Mouse (Mus musculus) right cerebral cortex, postnatal 36 days (tissue): ENCODE data around the gene Smyd1.
"Not testable (repeated sequence)": the region's sequence is repeated elsewhere in the genome, so short reads cannot be mapped to it uniquely, and the experiment has no call there.

ENCODE experiments used
- DNase-seq, 2 experiments: peaks; one replicate each; pipeline ENCODE4 v3.0.0; 2022; ENCODE audit warnings: low spot score in 2 of 2, mixed read lengths in 1 of 2

Smyd1 gene

DNA sequence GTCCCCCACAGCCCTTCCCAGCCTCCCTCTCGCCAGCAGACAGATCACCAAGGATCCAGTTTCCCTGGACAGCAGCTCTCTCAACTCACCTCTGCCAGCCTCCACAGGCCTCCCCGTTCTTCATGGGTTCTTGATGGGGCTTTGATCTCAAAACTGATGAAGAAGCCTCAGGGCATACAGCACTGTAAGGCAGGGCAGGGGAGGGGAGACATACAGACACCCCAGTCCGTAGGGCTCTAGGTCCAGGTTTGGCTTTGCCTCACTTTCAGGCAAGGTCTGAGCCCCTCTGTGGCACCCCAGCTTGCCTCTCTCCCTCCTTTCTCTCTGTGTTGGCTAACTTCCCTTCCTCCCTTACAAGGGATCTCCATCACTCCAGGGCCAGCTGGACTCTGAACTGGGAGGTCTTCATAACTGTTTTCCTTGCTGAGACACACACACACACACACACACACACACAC is at the start of gene Smyd1:
Smyd1 (minus strand) TSS at position 408 of the 458 bp plus-strand sequence.
- no peak for DNase-seq

DNA sequence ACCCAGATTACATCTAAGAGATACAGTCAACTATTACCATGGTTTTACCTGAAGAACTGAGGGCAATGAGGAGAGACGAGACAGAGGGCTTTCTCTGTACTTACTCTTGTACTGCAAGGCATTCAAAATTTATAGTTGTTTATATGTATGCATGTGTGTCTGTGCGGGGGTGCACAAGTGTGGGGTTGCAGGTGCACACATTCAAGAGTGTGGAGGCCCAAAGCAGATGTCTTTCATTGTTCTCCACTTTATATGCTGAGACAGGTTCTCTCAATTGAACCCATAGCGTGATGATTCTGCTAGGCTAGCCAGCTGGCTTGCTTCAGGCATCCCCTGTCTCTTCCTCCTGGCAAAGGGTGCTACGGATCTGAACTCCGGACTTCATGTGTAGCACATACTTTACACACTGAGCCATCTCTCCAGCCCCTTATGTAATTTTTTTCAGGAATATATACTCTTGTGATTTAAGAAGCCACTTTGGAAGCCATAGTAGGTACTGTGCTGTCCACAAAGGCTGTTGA is 49.1 kb upstream of the Smyd1 start:
- DNase-seq: no peak

DNA sequence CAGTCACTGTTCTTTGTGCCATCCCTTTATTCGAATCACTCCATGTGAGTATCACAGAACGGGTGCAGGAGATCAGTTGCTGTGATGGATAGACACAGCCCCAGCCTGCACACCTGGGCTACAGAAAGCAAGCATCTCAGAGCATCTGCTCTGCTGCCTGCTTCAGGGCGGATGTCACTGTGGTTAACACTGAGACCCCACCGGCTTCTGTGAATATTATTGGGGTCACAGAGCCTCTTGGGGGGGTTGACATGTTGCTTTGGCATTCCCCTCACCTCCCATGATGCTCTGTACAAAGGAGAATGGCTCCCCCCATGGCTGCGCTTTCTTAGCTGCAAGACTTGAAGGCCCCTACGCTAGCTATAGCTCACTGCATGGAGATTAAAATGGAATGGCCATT is 47.4 kb upstream of the Smyd1 start:
- no peak for DNase-seq

DNA sequence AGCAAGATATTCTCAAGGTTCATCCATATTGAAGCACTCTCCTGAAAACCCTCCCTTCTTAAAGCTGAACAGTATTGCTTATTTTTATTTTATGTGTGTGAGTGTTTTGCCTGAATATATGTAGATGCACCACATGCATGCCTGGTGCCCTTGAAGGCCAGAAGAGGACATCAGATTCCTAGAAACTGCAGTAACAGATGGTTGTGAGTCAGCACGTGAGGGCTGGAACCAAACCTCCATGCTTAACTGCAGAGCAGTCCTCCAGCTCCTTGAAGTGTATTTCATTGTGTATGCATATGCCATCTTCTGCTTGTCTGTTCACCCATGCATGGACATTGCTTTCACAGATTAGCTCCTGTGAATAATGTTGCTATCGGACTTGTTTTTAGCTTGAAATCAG is 42.0 kb upstream of the Smyd1 start:
- DNase-seq: no peak

DNA sequence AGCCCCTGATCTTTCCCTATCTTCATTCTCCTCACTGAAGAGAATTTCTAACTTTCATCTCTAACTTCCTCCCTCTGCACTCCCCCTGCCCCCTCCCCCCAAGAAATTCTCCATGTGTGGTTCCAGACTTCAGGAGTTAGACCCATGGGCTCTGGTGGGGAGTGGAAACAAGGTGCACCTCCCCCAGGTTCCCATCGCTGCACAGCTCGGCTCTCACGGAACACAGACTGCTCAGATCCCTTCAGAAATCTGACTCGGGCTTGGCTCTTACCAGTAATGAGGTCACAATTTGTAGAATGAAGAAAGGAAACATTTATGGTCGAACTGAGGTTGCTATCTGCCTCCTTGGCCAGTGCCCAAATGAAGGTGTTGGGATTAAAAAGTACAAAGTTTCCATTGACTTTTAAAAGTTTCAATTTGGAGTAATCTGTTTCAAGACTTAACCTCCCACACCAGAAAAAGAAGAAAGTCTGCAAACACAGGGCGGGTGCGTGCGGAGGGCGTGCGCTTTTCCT is 39.2 kb upstream of the Smyd1 start:
- DNase-seq: no peak

DNA sequence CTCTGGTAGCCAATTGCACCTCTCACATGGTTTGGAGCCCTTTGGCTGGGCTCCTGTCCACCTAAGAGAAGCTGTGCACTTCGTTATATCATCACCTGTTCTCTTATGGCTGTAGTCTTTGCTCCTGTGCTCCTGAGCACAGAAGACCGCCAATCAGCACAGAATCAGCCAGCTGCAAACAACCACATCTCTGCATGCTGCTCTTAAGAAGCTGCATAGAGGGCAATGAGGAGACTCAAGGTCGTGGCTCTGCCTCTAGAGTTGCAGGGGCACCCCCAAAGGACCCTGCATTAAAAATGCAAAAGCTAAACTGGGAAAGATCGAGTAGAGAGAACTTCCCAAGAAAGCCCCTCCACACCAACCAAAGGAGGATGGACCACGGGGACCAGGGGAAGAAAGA is 38.7 kb upstream of the Smyd1 start:
- no peak for DNase-seq

DNA sequence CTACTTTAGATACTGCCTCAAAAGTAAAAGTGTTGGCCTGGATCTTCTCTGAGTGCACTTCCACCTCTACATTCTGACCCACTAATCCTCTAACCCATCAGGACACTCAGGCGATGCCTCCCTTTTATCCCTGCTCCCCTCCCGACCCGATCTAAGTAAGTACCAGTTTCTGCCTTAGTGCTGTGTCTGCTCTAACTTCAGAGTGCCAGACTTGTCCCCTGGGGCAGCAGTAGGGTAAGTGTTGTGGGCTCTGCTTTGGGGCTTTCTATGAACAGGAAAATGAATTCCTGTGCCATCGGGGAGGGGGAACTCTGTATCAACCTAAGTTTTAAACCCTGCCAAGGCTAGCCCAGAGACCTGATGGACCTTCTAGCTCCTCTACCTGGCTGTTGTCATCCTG is 38.2 kb upstream of the Smyd1 start:
- DNase-seq: no peak

DNA sequence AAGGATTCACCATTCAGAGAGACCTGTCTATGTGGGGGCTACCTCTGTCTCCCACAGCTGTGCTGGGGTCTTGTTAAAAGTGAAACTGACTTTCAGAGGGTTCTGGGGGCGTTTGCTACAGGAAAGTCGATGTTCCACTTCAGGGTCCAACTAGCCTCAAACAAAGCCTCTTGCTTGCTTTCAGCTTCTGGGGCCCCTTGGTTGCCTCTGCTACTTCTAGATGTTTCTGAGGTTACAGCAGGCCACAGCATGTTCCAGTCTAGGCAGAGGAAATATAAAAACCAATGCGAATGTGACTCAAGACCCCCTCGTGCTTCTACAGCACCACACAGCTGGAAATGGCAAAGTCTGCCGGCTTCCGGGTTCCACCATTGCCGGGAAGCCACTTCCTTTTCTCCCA is 35.5 kb upstream of the Smyd1 start:
- no peak for DNase-seq

DNA sequence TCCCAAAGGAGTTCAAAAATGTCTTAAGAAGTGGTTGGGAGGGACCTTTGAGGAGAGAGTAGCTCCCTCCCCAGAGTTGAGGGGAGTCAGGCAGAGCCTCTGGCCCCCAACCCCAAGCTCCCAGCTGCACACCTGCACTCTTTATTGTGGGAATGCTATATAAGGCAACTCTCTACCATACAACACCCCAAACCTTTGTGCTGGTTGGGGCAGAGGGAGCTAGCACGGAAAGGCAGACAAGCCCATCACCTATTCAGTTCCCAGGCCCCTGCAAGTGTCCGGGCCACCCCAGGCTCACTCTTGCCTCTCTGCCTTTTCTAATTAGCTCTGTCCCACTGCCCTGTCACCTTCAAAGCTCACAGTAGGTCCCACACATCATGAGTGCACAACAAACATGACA is 31.7 kb upstream of the Smyd1 start:
- DNase-seq: no peak

DNA sequence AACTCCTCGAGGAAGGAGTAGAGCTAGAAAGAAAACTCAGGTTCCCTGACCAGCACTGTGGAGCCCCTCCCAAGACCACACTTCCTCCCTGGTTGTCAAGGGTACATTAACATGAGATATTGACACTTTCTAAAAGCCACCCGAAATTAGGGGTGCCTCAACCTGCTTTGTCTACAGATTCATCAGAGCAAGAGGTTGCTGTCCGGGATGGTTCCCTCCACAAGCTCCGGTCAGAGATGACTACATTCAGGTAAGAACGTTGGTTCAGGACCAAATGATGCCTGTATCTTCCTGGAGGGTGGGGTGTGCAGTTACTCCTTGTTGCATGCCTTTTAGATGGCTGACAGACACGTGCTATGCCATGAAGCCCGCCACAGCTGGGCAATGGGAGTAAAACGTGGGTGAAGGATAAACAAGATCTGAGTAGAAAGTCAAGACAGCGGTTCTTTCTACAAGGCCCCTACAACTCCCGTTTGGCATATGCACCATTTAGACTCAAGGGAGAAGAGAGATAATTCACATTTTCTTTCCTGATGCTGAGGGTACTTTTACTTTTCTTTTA is 30.9 kb upstream of the Smyd1 start:
- no peak for DNase-seq

DNA sequence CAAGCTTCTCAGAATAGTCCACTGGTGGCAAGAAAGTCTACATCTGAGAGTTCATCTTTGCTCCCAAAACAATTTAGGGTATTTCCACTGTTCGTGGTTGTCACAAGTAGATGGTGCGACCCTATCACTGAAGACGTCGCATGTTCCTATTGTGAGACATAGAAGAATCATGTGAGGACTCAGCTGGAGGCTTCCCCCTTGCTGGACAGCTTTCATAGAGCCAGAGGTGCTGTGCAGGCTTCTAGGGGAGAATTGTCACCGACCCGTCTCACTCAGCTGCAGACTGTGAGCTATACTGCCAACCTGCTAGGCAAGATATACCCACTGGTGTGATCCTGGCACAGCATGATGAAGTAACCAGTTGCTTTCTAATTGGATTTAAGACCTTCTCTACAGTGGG is 30.2 kb upstream of the Smyd1 start:
- DNase-seq: no peak

DNA sequence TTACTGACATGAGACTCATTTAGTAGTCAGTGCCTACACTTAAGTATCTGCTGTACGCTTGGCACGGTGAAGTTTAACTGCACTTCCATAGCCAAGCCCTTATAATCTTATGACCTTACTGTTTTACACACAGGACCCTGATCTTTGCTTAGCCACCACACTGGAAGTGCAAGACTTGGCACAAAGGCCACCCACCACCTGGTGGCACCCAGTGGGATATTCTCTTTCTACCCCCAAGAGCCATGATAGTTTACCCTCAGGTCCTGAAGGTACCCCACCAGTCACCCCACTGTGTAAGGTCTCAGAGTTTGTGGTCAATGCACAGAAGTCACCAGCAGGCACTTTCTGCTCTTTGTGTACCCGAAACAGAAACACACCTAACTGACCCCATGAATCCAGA is 29.2 kb upstream of the Smyd1 start:
- no peak for DNase-seq

DNA sequence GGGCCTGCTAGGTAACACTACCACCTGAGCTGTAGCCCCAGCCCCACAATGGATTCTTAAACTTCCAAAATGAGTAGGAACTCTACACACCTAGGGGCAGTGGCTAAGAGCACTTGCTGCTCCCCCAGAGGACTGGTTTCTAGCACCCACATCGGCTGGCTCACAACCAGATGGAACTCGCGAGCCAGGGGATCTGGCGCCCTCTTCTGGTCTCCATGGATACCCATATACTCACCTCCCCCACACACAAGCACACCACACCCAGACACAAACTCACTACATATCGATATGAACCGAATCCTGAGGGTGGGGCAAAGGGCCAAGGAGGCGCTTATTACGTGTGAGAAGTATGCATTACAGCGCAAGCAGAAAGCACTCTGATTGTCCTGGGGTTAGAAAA is 26.0 kb upstream of the Smyd1 start:
- DNase-seq: no peak

DNA sequence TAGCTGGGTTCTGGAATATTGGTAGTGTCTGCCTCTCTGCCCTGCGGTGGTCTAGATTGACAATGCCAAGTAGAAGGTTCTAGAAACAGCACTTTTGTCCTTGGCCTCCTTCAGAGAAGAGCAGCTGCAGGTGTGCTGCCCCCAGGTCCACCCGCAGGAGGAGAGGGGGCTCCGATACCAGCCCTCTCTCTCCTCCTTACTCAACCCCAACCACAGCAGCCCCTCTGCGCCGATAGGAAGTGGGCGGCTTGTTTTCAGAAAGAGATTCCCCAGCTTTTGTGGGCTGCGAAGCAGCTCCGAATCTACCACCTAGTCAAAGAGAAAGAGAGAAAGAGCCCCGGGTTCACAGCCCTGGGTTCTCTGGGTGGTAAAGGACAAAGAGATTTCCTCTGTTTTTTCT is 19.1 kb upstream of the Smyd1 start:
- no peak for DNase-seq

DNA sequence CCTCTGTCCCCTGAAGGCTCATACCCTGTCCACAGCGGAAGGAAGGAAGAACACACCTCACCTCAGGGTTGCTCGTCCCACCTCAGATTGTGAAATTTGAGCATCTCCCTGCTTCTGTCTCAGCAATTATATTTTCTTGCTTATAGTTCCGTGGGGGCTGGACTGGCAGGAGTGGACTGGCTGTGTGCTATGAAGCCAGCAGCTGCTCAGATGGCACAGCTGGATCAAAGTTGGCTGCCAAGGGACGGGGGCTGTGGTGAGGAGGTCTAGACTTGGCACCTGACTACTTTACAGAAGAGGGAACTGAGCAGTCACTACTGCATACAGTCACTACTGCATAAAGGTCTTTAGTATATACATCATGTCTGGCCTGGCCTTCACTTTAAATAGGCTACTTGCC is 17.3 kb upstream of the Smyd1 start:
- DNase-seq: no peak

DNA sequence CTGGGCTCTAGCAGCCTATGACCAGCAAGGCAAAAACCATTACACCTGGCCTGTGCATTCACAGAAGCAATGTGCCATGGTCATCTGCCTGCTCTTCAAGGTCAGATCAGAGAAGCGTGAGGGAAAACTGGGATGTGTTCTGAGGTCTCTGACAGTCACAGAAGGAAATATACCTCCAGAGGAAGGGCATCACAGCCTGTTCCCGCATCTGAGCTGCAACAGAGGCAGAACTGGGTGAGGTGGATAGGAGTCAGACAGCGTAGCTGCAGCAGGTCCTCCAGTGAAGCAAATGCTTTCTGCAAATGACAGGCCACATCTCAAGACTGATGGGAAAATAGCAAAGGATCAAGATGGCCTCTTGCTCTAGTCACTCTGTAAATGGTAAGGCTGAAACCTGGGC is 16.9 kb upstream of the Smyd1 start:
- DNase-seq: no peak

DNA sequence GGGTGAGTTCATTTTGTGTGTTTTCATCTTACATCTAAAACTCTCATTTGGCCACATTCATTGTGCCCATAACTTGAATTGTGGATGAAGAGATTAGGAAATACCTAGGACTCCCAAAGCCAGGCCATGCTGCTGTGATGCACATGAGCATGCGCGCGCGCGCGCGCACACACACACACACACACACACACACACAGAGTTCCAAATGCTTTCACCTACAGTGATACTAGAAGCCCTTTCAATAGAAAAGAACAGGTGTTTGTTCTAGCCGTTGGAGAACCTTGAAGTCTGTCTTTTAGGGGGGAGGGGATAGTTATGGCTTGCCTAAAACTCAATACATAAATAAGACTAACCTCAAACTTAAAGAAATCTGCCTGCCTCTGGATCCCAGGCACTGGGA is 15.6 kb upstream of the Smyd1 start:
- DNase-seq: no peak

DNA sequence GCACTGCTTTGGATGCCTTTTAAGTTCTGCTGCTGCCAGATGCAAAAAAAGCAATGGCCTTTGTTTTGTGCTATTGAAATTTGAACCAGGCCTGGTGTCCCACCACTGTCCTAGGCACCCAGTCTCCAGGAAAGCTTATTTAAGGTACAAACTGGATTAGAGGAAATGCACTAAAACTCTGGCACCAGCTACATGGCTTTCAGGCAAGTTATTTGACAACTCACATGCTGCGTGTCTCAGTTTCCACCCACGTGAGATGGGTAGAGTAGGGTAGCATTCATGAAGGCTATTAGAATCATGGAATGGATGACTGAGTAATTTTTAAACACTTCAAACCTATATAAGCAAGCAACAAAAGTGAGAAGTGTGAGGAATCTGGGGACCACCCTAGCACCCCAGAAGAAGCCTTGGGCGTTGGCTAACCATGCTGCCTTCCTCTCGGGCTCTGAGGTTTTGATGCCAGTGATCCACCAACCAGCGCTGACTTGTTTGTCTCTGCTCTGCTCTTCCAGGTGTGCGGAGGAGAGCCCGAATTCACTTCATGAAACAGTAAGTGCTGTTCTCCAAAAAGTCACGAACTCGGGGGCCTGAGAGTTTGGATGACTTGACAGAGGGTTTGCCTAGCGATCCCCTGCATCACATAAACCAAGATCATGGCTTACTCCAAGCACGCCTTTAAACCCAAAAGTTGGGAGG is 11.7 kb upstream of the Smyd1 start:
- DNase-seq: no peak

DNA sequence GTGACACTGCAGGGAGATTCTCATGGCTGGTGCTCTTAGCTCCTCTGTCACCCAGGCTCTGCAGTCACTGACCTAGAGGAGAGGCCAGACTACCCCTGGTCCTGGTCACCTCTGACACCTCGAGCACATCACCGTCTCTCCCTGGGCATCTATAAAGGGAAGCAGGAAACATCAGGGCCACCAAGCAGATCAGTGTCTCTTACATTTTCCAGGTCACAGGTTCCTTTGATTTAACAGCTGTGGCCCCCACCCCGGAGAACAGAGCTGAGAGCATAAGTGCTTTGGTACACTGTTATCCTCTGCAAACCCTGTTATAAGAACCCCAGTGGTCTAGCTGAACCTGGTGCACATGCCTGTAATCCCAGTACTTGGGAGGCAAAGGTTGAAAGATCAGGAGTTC is 11.0 kb upstream of the Smyd1 start:
- DNase-seq: no peak

DNA sequence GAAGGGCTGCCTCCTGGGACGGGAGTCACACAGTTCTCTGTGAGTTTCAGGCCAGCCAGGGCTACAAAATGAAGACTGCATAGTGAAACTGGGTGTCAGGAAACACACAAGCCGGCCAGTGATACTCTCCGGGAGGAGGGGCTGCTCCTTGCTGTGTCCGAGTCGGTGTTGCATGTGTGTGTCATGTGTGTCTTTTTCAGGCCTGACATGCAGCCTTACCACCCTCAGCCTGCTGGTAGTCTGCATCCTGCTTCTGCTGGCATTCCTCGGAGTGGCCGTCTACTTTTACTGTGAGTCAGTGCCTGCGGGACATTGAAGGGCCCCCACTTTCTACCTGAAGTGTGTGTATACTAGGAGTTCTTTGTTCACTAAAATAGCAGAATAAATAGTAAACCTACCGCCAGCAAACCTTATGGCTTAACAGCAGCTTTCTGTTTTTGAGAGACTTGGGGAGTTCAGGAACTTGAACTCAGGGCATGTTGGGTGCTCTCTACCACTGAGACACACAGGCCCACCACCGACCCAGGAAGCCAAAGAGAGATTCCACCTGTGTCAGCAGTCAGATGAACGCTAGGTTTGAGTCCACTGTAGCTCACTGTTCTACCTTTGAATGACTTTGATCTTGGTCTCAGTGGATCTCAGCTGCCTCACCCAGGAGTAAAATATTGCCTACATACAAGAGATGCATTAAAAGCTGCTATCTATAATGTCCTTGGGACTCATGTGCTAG is 10.4 kb upstream of the Smyd1 start:
- no peak for DNase-seq

DNA sequence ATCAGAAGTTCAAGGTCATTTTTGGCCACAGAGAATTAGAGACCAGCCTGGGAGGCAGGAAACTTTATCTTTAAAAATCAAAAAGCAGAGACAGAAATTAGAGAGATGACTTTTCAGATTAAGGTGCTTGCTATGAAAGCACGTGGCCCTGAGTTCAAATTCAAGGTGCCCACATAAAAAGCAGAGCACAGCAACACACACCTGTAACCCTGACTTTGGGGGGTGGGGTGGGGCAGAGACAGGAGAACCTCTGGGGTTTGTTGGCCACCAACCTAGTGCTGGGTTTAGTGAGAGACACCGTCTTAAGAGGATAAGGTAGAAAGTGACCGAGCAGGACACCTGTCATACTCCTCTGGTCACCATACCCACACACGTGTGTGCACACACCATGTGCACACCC is 9.5 kb upstream of the Smyd1 start:
- not testable (repeated sequence) for DNase-seq

DNA sequence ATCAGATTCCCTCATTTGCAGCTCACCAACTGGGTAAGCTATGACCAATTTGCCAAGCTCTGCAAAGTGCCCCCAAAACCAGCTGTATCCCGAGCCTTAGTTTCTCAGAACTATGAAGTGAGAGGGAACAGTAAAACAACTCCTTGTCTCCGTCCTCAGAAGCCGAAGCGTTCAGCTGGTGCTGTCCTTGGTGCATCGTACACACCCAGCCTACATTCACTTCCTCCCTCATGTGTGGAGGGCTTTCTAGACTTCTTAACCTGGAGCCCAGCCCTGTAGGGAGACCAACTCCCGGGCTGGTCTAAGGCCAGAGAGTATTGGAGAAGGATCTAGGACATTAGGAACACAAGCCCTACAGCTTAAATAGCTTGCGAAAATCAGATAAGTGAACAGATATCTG is 8.5 kb upstream of the Smyd1 start:
- no peak for DNase-seq

DNA sequence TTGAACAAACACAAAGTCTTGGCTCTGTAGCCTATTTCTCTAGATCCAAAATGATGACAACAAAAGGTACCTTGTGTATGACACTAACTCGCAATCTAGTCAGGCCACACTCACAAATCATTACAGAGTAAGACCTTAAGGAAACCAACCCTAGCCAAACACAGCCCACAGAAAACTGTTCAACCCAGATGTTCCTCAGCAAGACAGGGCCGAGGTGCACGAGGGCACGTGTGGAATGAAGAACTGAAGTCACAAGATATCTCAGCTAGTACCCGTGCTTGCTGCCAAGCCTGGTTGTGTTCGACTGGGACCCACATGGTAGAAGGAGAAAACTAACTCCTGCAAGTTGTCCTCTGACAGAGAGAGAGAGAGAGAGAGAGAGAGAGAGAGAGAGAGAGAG is 7.8 kb upstream of the Smyd1 start:
- no peak for DNase-seq
